Mouse (Mus musculus): ENCODE measurements around the gene Tada2b. TPM values are rescaled to one million over a fixed set of nuclear protein-coding genes. Genes with fewer than 3 reads are reported as not detected.
A peak's percentile ranks its signal among the peaks of the same experiment; 100 is the strongest.

Tada2b gene
- 10 to 100 TPM; 15.7 to 16.0 TPM for total RNA-seq (2021)
- long read RNA-seq, experiment 1, transcript Tada2b-201 (2 exons, 3,791 nt): major isoform, 20 of 27 reads
- long read RNA-seq, experiment 1, partial matches to known transcripts: 6 of 27 reads
- long read RNA-seq, experiment 1, other reads (novel, unspliced or antisense): 1 of 27 reads
- long read RNA-seq, experiment 2, transcript Tada2b-201 (2 exons, 3,791 nt): major isoform, 11 of 21 reads
- long read RNA-seq, experiment 2, partial matches to known transcripts: 0 of 21 reads
- long read RNA-seq, experiment 2, other reads (novel, unspliced or antisense): 10 of 21 reads

DNA sequence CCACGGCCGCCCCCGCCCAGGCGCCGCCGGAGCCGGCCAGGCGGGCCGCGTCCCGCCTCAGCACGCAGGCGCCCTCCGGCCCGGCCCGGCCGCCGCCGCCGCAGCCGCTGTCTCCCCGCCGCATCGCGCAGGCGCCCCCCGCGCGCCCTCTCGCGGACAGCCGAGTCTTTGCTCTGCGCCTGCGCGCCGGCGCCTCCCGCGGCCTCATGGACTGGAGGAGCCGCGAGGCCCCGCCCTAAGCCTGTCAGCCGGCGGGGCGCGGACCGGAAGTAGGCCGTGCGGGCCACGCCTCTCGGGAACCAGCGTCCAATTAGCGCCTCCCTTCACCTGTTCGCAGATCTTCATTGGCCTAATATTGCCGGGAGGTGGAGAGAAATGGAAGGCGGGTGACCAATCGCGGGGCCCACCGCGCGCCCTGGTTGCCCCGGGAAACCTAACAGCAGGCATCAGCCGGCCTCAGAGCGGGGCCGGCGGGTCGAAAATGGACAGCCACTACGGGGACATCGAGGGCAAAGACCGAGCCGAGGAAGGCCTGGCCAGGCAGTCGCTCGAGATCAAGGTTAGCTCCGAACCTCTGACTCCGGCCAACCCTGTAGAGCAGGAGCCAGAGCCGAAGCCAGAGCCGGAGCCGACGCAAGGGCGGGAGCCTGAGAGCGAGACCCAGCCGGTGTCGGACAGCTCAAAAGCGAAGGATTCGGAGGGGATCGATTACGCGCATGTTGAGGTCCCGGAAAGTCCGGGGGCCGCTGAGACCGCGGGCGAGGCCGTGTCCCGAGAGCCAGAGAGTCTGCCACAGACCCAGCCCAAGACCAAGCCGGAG lies at the start of gene Tada2b, which contains the start of gene Ccdc96:
TSS of gene Tada2b (minus strand) at position 115 of the 820 bp plus-strand sequence.
TSS of gene Ccdc96 (plus strand) at position 418 of the 820 bp plus-strand sequence.
- intact Hi-C loops (cut with DNase I): no loop called here
- peak; percentile 99 to 100 for DNase-seq

DNA sequence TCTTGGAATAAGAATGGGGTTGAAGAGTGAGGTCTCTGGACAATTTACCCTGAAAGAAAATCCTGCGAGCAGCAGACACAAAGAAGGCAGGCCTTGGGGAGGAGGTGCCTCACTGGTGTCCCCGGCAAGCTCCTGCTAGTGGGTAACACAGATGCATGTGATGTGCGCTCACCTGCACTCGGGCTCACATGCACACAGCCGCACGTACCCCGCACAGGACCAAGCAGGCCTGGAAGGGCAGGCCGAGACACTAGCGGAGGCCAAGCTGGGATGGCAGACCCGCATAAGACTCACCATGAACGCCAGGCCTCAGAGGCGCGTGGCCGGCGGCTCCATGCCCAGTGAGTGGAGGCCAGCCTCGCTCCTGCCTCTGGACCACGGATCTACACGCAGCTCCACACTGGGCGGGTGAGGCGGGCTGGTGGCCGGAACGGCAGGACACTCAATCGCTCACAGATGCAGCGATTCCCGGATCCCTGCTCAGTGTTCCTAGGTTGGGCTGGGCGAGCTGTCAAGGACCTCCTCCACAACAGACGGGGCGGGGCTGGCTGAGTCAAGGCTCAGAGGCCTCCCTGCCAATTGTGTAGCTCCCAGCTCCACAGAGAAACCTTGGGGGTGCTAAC lies 46.2 kb upstream of the Tada2b start:
- intact Hi-C loops (cut with DNase I): loop anchor here (2.0 kb wide), 1 partner anchor 51 kb away; no protein-coding TSS in a partner anchor
- DNase-seq: peak; percentile 95 to 96

DNA sequence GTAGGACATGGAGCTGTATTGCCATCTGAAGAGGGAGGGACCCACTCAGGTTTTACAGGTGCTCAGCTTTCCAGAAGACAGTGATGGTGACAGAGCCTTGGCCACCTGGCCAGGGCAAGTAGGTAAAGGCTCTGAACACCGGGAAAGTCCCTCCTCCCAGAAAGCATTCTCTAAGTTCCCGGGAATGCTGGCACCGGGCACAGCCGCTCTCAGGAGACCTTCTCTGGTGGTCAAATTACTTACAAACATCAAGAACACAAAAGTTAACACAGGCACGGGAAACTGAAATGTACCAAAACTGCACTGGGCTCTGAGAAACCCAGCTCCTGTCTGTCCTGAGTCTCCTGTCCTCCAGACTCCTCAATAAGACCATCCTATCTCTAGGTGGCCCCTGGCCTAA lies 45.6 kb upstream of the Tada2b start:
- intact Hi-C loops (cut with DNase I): loop anchor here (2.0 kb wide), 1 partner anchor 51 kb away; no protein-coding TSS in a partner anchor
- no peak for DNase-seq

DNA sequence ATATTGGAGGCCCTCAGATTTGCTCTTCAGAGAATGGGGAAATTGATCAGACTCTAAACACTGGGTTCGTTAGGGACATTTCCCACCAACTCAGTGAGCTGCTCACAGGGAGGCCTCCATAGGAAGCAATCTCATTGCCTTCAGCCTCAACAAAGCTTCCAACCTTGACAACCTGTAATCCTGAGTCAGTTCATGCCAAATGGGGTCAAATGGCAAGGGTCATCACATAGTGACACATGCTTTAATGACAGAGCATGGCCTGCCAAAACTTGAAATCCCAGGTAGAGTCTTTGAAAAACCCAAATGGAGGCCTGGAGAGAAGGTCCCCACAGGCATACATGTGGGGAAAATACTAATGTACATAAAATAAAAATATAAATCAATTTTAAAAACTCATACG lies 42.8 kb upstream of the Tada2b start:
- intact Hi-C loops (cut with DNase I): loop anchor here (1.0 kb wide), 1 partner anchor 213 kb away; no protein-coding TSS in a partner anchor
- DNase-seq: no peak

DNA sequence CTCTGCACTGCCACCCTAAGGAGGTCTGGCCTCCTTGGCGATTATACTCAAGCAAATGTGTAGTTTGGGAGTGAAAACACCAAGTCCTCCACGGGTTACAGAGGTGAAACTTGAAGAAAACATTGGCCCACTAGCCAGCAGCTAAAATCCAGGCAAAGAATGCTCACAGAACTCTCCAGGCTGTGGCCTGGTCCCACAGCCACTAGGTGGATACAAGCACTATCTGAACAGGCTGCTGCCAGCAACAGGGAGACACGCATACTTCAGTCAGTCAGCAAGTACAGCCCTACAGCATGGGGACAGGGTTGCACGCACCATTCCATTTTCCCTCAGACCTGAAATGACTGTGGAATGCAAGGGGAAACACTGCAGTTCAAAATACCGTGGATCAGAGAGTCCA lies 42.2 kb upstream of the Tada2b start:
- peak; percentile 16 to 23 for DNase-seq
- intact Hi-C loops (cut with DNase I): no loop called here

DNA sequence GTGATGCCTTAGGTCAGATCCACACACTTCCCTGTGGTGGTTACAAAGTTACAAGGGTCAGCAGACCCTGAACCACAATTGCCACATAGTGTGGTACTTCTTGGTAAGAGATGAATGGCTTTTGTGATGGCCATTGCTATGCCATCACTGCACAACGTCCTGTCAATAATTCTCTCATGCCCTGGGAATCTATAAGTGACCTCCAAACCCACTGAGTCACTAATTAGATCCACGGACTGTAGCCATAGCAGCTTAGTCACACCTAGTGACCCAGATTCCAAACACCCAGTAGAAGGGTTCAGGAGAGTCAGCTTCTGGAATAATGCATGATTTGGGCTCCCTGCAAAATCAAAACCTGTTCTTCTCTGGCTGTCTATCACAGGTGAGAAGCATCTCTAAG lies 41.1 kb upstream of the Tada2b start:
- intact Hi-C loops (cut with DNase I): no loop called here
- no peak for DNase-seq

DNA sequence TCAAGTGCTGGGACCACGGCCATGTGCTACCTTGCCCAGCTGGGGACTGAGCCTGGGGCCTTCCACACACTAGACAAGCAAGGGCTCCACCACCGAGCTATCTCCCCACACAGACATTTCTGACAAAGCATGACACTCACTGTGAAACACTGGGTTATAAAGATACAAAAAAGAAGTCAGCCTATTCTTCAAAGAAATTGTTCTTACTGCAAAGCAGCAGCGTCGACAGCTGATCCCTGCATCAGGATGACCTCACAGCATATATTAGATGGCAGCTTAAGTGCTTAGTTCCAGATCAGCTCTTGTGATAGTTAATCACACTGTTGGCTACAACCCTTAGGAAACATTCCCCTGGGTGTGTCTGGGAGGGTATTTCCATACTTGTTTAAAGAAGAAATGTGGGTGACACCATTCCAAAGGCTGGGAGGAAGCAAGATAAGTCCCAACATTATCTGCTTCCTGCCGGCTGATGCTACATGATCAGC lies 39.2 kb upstream of the Tada2b start:
- intact Hi-C loops (cut with DNase I): no loop called here
- DNase-seq: no peak

DNA sequence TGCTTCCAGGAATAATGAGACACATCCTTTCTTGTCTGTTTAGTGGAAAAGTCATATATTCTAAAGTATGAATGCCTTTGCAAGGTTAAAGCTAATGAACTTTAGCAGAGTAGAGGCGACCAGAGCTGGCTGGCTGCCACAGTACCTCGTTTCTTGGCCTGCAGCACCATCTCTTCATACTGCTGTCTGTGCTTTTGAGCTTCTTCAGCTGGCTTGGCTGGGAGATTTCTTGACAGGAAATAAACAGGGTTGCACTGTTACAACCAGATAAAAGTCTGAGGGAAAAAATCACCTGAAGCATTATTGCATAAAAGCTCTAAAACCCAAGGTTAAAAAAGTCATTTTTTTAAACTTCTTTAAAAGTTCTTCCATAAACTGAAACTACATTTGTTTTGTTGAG lies 38.7 kb upstream of the Tada2b start:
- DNase-seq: peak; percentile 28 to 40
- intact Hi-C loops (cut with DNase I): no loop called here

DNA sequence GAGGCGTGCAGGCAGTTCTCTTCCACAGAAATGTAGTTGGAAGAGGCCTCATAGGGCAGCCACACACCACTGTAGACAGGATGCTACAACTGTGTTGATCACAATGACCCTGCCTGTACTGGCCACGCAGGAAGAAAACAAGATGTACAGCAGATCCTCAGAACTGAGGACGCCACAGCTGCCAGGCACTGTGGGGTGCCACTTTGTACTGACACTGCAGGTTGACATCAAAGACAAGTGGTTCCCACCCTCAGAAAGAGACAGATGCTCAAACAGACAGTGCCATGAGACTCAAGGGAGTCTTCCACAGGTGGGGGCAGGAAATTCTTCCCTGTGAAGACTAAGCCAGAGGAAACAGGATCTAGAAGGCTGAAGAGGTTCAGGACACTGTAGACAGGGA lies 35.7 kb upstream of the Tada2b start:
- no peak for DNase-seq
- intact Hi-C loops (cut with DNase I): no loop called here

DNA sequence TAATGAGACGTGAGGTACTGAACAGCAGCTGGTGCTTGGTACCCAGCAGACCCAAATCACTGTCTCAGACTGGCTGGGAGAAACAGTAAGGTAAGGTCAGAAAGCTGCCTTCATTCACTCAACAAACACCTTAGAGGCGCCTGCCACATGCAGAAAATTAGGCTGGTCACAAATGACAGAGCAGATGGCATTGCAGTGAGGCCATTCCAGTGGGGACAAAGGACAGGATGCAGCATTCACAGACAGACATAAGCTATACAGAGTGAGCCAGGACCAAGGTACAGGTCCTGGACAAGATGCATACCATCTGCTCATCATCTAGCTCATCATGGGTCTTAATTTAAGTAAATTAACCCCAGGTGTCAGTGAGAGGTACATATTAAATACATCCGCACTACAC lies 33.5 kb upstream of the Tada2b start:
- DNase-seq: no peak
- intact Hi-C loops (cut with DNase I): no loop called here

DNA sequence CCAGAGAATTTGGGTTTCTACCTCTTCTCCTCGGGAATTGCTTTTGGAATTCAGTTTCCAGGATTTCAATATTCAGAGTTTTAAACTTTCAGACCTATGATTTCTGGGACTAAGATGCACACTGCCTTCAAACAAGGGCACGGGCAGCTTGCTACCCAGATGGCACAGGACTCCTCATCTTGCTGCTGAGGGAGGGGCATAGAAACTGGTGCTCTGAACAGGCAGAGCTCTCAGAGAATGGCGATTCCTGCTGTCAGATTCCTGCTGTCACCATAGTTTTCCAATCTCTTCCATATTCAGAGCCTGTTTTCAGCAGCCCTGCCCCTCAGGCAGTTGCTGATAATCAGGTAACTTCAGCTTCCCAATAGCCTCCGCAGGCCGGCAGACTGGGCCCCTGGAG lies 31.5 kb upstream of the Tada2b start:
- DNase-seq: no peak
- intact Hi-C loops (cut with DNase I): no loop called here

DNA sequence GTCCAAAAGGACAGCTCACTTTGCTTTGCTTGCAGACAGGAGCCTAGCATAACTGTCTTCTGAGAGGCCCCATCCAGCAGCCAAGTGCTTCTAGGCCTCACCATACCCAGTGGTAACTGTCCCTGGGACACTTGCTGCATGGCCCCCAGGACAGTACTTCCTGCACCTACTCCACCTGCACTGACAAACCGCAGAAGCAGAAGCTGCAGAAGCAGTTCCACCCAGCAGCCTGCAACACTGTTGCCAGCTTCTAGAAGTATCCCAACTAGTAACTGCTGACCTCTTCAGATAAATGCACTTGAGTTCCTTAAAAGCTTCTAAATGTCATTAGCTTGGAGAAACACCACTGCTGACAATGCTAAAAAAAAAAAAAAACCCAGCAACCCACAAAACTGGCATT lies 31.0 kb upstream of the Tada2b start:
- no peak for DNase-seq
- intact Hi-C loops (cut with DNase I): no loop called here

DNA sequence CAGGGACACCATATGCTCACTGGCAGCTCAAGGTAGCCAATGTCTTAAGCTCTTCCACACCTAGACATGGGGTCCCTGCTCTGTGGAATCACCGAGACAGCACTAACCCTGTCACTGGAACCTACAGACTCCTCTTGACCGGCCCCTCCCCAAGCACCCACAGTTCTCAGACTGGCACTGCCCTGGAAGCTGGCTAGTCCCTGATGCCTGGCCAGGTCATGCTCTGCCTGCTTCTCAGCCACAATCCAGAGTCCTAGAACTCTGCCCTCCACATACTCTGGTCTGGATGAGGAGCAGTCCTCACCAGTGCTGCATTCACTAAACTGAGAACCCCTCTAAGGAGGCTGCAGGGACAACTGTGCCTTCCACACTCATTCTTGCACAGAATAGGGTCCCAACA lies 26.9 kb upstream of the Tada2b start:
- no peak for DNase-seq
- intact Hi-C loops (cut with DNase I): no loop called here

DNA sequence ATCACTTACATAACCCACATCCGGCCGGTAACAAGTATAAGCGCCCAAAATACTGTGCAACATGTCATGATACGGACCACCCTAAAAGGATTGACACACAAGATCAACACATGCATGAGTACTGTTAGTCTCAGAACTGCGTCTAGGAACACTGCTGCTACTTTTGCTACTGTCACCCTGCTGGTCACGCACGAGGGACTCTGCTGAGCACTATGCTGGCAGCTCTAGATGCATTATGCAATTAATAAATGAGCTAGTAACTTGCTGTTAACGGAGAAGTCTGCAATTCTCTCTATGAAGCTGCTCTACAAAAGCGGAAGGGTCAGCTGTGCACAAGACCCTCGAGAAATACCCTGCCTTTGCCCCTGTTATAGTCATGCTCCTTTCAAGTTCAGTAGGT lies 24.3 kb upstream of the Tada2b start:
- intact Hi-C loops (cut with DNase I): no loop called here
- DNase-seq: no peak

DNA sequence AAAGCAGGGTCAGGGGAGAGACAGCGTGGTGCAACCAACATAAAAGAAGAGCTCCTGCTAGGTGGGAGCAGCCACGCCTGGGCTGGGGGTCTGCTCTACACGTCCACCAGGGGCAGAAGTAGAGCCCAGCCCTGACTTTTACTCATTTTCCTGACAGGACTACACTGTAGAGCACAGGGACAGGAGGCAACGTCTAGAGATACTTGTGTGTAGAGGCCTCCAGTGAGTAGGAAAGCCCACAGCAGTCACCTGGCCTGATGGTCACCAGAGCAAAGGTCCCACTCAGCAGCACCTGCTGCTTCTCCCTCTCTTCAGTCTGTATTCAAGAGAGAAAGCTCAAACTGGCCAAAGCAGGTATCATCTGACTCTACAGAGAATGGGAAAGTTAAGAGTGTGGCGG lies 21.6 kb upstream of the Tada2b start:
- no peak for DNase-seq
- intact Hi-C loops (cut with DNase I): no loop called here

DNA sequence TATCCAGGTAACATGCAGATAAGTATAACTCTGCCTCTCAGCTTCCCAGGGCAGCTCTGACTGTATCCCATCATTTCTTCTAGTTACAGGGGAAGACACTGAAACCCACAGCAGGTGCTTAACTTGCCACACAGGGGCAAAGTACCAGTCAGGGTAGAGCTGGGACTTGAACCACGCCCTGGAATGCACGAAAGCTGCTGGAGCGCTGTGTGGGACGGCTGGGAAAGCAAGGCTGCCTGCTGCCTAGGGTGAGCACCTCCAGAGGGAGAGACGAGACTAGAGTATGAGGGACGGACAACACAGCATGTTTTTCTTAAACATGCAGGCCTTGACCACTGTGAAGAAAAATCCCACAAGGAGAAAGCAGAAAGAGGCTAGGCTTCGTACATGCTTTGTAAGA lies 21.1 kb upstream of the Tada2b start:
- intact Hi-C loops (cut with DNase I): no loop called here
- DNase-seq: no peak

DNA sequence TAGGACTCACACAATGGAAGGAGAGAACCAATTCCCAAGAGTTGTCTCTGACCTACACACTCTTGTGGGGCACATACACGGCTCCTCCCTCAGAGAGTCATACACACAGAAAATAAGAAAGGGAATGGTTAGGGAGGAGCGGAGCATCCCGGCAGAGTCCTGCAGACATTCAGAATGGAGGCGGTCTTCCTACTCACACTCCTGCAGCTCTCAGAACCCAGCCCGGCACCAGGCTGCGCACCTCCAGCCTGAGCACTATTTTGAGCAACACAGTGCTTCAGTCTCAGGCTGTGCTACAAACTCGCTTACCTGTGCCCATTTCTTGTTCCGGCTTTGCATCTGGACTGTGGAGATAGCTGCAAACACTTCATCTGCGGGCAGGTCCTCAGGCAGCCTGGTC lies 10.6 kb upstream of the Tada2b start:
- intact Hi-C loops (cut with DNase I): no loop called here
- no peak for DNase-seq

DNA sequence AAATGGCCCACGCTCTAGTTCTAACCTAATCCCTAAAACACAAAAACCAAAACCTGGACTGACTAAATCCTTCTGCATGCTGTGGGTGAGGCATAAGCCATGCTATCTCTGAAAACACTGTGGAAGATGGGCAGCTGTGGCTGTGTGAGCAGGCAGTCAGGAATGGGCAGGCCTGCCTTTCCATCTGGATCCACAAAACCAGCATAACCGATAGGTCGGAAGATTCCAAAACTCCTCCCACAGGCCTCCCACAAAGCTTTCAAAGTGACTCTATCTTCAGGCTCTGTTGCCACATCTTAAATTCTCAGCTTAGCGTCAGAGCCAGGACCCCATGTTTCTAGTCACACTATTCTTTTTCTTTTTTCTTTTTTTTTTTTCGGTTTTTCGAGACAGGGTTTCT lies 9.8 kb upstream of the Tada2b start:
- no peak for DNase-seq
- intact Hi-C loops (cut with DNase I): no loop called here

DNA sequence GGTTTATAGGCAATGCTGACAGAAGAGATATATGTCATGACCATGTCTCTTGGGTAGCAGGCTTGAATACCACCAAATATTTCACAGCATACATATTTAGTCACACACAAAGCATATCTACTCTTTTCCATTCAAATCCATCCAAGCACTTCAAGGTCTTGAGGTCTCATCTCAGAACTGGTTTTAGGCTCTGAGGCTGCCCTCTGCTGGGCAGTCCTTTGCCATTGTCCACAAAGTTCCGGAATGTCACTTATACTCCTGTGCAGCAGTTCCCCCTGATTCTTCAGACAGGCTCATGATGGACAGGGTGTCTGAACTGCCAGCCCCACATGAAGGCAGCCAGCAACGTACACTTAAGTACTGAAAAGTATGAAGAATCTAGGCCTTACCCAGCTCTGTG lies 5.1 kb upstream of the Tada2b start:
- DNase-seq: peak; percentile 44 to 53
- intact Hi-C loops (cut with DNase I): loop anchor here (1.0 kb wide), 1 partner anchor 26 kb away; no protein-coding TSS in a partner anchor

DNA sequence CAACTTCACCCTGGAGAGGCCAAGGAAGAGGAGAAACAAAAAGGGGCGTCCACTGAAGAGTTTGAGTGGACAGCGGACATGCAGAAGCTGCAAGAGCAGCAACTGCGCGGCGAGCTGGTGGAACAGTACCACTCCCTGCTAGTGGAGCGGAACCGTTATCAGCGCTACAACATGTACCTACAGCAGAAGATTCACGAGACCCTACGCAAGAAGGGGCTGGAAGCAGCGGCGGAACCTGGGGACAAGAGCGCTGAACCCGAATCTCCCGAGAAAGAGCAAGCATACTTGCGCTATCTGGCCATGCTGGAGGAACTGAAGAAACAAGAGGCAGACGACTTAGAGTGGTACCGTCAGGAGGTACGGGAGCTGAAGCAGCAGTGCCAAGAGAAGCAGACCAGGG lies 1.2 kb upstream of the Tada2b start:
- intact Hi-C loops (cut with DNase I): no loop called here
- DNase-seq: no peak
